Mouse (Mus musculus): ENCODE results near the gene Wdfy2.

- TF ChIP-seq CTCF (IDR thresholded peaks at IDR 0.05; ENCODE audit: extremely low read depth, insufficient read depth, insufficient read length, insufficient replicate concordance) (no peak), POLR2A (IDR thresholded peaks at IDR 0.05; ENCODE audit: low read depth, low read length) (no peak)
These were observed 77.7 kb downstream of the Wdfy2 start for GRCm38 (mm10) chr14:62915146-62915685.

All from spleen, adult 2 months (tissue).